In the genomic region with DNA sequence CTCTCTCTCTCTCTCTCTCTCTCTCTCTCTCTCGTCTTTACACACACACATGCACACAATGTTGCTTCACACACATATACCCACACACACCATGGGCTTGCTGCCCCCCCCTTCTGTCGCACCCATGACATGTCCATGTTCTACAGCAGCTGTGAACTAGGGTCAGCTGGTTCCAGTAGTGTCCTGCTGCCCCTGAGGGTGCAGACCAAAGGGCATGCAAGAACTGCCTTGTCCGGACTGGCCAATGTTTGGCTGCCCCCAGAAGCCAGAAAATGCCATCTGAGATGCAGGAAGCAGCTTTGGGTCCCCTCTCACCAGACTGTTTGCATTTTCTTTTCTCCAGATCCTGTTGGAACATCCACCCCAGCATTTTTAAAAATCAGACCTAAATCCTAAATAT, we compare ENCODE assay signal across 9 mouse cellular contexts. TPM values are rescaled to one million over a fixed set of nuclear protein-coding genes. Genes with fewer than 3 reads are reported as not detected.
A peak's percentile ranks its signal among the peaks of the same experiment; 100 is the strongest.
DNase-seq lines count a peak whose midpoint lies in the region; ATAC-seq and TF ChIP-seq lines count a peak whose summit lies in the region.
"Had no signal": no experiment of that assay in that cellular context is flagged by ENCODE, and none has a peak within 500 bp of the region (broad histone marks: within the 10 kb centered on the region; RNA-seq: fewer than 3 reads in every experiment).

No protein-coding gene starts in this region.

- no peak for TF ChIP-seq CTCF in lung, postnatal 0 days (IDR thresholded peaks at IDR 0.05)
- TF ChIP-seq CTCF in olfactory bulb, adult 2 months (IDR thresholded peaks at IDR 0.05; ENCODE audit: insufficient read depth, low read depth, low read length), result no peak

- intact Hi-C loops in heart, postnatal 25 days (cut with DNase I), result no loop called here

- TF ChIP-seq EP300 in lung, postnatal 0 days (IDR thresholded peaks at IDR 0.05), result no peak

- H3K36me3 ChIP-seq in heart, embryonic 13.5 days, result peaks cover 20% of the 10 kb centered on the region
- H3K36me3 ChIP-seq in lung, postnatal 0 days (ENCODE audit: insufficient read depth, low read length), result 0 out of 2 replicates have a peak, but pooled peaks cover 6% of the 10 kb centered on the region
- H3K36me3 ChIP-seq in forebrain, embryonic 14.5 days (ENCODE audit: control insufficient read depth, insufficient read depth, low read length), result peaks cover 19% of the 10 kb centered on the region

- TF ChIP-seq POLR2A in olfactory bulb, adult 2 months (IDR thresholded peaks at IDR 0.05; ENCODE audit: insufficient read depth, low read depth, low read length), result no peak

- DNase-seq in heart, postnatal 25 days (ENCODE audit: low spot score), result no peak
- no peak for DNase-seq in lung, postnatal 0 days (ENCODE audit: low spot score)
- DNase-seq in lung, postnatal 36 days, result no peak
- DNase-seq in forebrain, embryonic 14.5 days (ENCODE audit: low spot score), result no peak
- DNase-seq in urinary bladder, postnatal 36 days (ENCODE audit: low spot score in 2 of 2), result no peak
- no peak for DNase-seq in natural killer cell, adult 2 months (ENCODE audit: low spot score in 2 of 2)
- DNase-seq: adrenal gland, adult 2 months had no signal

- 10% methylated on average over 2 of the region's 3 CpGs for WGBS in heart, embryonic 13.5 days
- WGBS in lung, postnatal 0 days, result 17% methylated on average over 3 of the region's 3 CpGs
- WGBS in forebrain, embryonic 14.5 days, result 0% methylated on average over 2 of the region's 3 CpGs
- WGBS in olfactory bulb, adult 2 months, result 23% methylated on average over 3 of the region's 3 CpGs

- peaks cover 60% of the 10 kb centered on the region for H3K4me1 ChIP-seq in heart, embryonic 13.5 days
- peaks cover 28% of the 10 kb centered on the region; the same call in 1 of the 2 replicates for H3K4me1 ChIP-seq in lung, postnatal 0 days (ENCODE audit: insufficient read depth, low read depth, low read length)
- H3K4me1 ChIP-seq in forebrain, embryonic 14.5 days (ENCODE audit: control insufficient read depth, insufficient read depth, low read length), result peaks cover 29% of the 10 kb centered on the region
- peaks cover 39% of the 10 kb centered on the region for H3K4me1 ChIP-seq in olfactory bulb, adult 2 months (ENCODE audit: control insufficient read depth, insufficient read depth, low read length)

- no peaks in the 10 kb centered on the region for H3K9me3 ChIP-seq in heart, embryonic 13.5 days
- no peaks in the 10 kb centered on the region for H3K9me3 ChIP-seq in lung, postnatal 0 days (ENCODE audit: low read length)
- no peaks in the 10 kb centered on the region for H3K9me3 ChIP-seq in forebrain, embryonic 14.5 days (replicated peaks; ENCODE audit: control insufficient read depth, low read length)

- H3K4me2 ChIP-seq in heart, embryonic 13.5 days, result peak overlapping the region; percentile 68
- H3K4me2 ChIP-seq in lung, postnatal 0 days (replicated peaks; ENCODE audit: low read depth, low read length), result peak overlapping the region; percentile 40; the same call in 1 of the 2 replicates
- peak overlapping the region; percentile 56 for H3K4me2 ChIP-seq in forebrain, embryonic 14.5 days (ENCODE audit: low read length)

- 0 out of 2 replicates have a peak overlapping the region, but pooled peaks have one; percentile 10 for H3K4me3 ChIP-seq in heart, embryonic 13.5 days
- H3K4me3 ChIP-seq in lung, postnatal 0 days (ENCODE audit: low read depth, low read length), result no peak overlapping the region
- peak overlapping the region; percentile 38 for H3K4me3 ChIP-seq in forebrain, embryonic 14.5 days (ENCODE audit: low read depth, low read length)
- H3K4me3 ChIP-seq in olfactory bulb, adult 2 months (ENCODE audit: insufficient read depth, low read depth, low read length), result peak overlapping the region; percentile 43

- peaks cover 92% of the 10 kb centered on the region for H3K27me3 ChIP-seq in heart, embryonic 13.5 days (replicated peaks)
- no peaks in the 10 kb centered on the region for H3K27me3 ChIP-seq in lung, postnatal 0 days (replicated peaks; ENCODE audit: insufficient read depth, low read length)
- H3K27me3 ChIP-seq in forebrain, embryonic 14.5 days (replicated peaks; ENCODE audit: control insufficient read depth, insufficient read depth, low read length), result peaks cover 16% of the 10 kb centered on the region

- H3K27ac ChIP-seq in heart, embryonic 13.5 days (replicated peaks), result no peak overlapping the region
- H3K27ac ChIP-seq in lung, postnatal 0 days (ENCODE audit: low read length), result no peak overlapping the region
- H3K27ac ChIP-seq in forebrain, embryonic 14.5 days (ENCODE audit: low read depth, low read length), result peak overlapping the region; percentile 97
- peak overlapping the region; percentile 59 for H3K27ac ChIP-seq in olfactory bulb, adult 2 months (ENCODE audit: insufficient read depth, low read depth, low read length)

- no peak for ATAC-seq in heart, embryonic 13.5 days (ENCODE audit: extremely low read depth, insufficient number of reproducible peaks, low FRiP score, low TSS enrichment)
- no peak for ATAC-seq in lung, postnatal 0 days
- ATAC-seq in forebrain, embryonic 14.5 days, result no peak

- no peak overlapping the region for H3K9ac ChIP-seq in heart, embryonic 13.5 days
- no peak overlapping the region for H3K9ac ChIP-seq in lung, postnatal 0 days (replicated peaks; ENCODE audit: low read depth)
- peak overlapping the region; percentile 77 for H3K9ac ChIP-seq in forebrain, embryonic 14.5 days (ENCODE audit: low read length)

RNA-seq across cellular contexts. Expression of gene Nfix, which starts 27.5 kb away (rescaled TPM):
- 10.0 and 11.7 TPM in 2 replicates for polyA plus RNA-seq in heart, embryonic 13.5 days (2015; fragmentation: Nextera tagmentation; extraction: Ambion mirVana)
- 100 to 1,000 TPM; 287 to 311 TPM for total RNA-seq in heart, postnatal 25 days (2021)
- 38.8 and 45.1 TPM in 2 replicates for polyA plus RNA-seq in lung, postnatal 0 days (2015; fragmentation: Nextera tagmentation; extraction: Ambion mirVana)
- 237 and 318 TPM in 2 replicates for polyA plus RNA-seq in forebrain, embryonic 14.5 days (2014; fragmentation: Nextera tagmentation; extraction: Ambion mirVana)
- not detected in 2 replicates for polyA plus RNA-seq in olfactory bulb, adult 2 months (2012; ENCODE audit: insufficient read depth, insufficient read length, low replicate concordance, missing spikeins)

RNA-seq across cellular contexts. Expression of gene G430095P16Rik, which starts 49.8 kb away (rescaled TPM):
- 7.8 and 8.9 TPM in 2 replicates for polyA plus RNA-seq in heart, embryonic 13.5 days (2015; fragmentation: Nextera tagmentation; extraction: Ambion mirVana)
- under 1 TPM in 1 of 2 experiments, not detected in 1; 0.39 TPM for total RNA-seq in heart, postnatal 25 days (2021)
- polyA plus RNA-seq in lung, postnatal 0 days (2015; fragmentation: Nextera tagmentation; extraction: Ambion mirVana), result 2.0 and 2.8 TPM in 2 replicates
- polyA plus RNA-seq in forebrain, embryonic 14.5 days (2014; fragmentation: Nextera tagmentation; extraction: Ambion mirVana), result 1.5 and 1.7 TPM in 2 replicates
- not detected in 2 replicates for polyA plus RNA-seq in olfactory bulb, adult 2 months (2012; ENCODE audit: insufficient read depth, insufficient read length, low replicate concordance, missing spikeins)

RNA-seq across cellular contexts. Expression of gene Dand5, which starts 50.0 kb away (rescaled TPM):
- 6.3 and 6.6 TPM in 2 replicates for polyA plus RNA-seq in heart, embryonic 13.5 days (2015; fragmentation: Nextera tagmentation; extraction: Ambion mirVana)
- total RNA-seq in heart, postnatal 25 days (2021), result 10 to 100 TPM in 1 of 2 experiments, 1 to 10 TPM in 1; 9.6 to 10.3 TPM
- 6.2 and 6.8 TPM in 2 replicates for polyA plus RNA-seq in lung, postnatal 0 days (2015; fragmentation: Nextera tagmentation; extraction: Ambion mirVana)
- 8.6 and 9.4 TPM in 2 replicates for polyA plus RNA-seq in forebrain, embryonic 14.5 days (2014; fragmentation: Nextera tagmentation; extraction: Ambion mirVana)
- not detected in 2 replicates for polyA plus RNA-seq in olfactory bulb, adult 2 months (2012; ENCODE audit: insufficient read depth, insufficient read length, low replicate concordance, missing spikeins)

RNA-seq across cellular contexts. Expression of gene Gadd45gip1, which starts 58.7 kb away (rescaled TPM):
- polyA plus RNA-seq in heart, embryonic 13.5 days (2015; fragmentation: Nextera tagmentation; extraction: Ambion mirVana), result 50.2 and 52.3 TPM in 2 replicates
- 10 to 100 TPM; 28.9 to 30.0 TPM for total RNA-seq in heart, postnatal 25 days (2021)
- polyA plus RNA-seq in lung, postnatal 0 days (2015; fragmentation: Nextera tagmentation; extraction: Ambion mirVana), result 24.4 and 24.8 TPM in 2 replicates
- polyA plus RNA-seq in forebrain, embryonic 14.5 days (2014; fragmentation: Nextera tagmentation; extraction: Ambion mirVana), result 35.2 and 41.3 TPM in 2 replicates
- not detected in 2 replicates for polyA plus RNA-seq in olfactory bulb, adult 2 months (2012; ENCODE audit: insufficient read depth, insufficient read length, low replicate concordance, missing spikeins)

Comparison
In these comparisons a context has a peak if more than half of its experiments do, and no peak if none do; other contexts are left out.
1. H3K27ac ChIP-seq: peak in forebrain, embryonic 14.5 days (single experiment) and olfactory bulb, adult 2 months (single experiment); none in heart, embryonic 13.5 days (single experiment) and lung, postnatal 0 days (single experiment).
2. Peak in every context shown above with its lines, with median percentiles within 50 percentile points of each other: H3K4me2 ChIP-seq.